Mouse (Mus musculus) layer of hippocampus, postnatal 25 days (tissue): ENCODE measurements around the gene Emp1. TPM values are rescaled to one million over a fixed set of nuclear protein-coding genes. Genes with fewer than 3 reads are reported as not detected.

Experiments
- DNase-seq, 2 experiments: peaks; one replicate each; pipeline ENCODE4 v3.0.0; 2022; ENCODE audit warnings: mixed read lengths in 2 of 2, low spot score in 1 of 2; ENCODE audit errors: extremely low spot score in 1 of 2
- total RNA-seq, 2 experiments: library from RNA; stranded (reverse); gene quantifications; 2 replicates each; pipeline ENCODE4 v1.2.3; 2021

Gene Emp1
- total RNA-seq, 2 experiments from 2014 or later: 2.4 to 2.5 TPM

DNA sequence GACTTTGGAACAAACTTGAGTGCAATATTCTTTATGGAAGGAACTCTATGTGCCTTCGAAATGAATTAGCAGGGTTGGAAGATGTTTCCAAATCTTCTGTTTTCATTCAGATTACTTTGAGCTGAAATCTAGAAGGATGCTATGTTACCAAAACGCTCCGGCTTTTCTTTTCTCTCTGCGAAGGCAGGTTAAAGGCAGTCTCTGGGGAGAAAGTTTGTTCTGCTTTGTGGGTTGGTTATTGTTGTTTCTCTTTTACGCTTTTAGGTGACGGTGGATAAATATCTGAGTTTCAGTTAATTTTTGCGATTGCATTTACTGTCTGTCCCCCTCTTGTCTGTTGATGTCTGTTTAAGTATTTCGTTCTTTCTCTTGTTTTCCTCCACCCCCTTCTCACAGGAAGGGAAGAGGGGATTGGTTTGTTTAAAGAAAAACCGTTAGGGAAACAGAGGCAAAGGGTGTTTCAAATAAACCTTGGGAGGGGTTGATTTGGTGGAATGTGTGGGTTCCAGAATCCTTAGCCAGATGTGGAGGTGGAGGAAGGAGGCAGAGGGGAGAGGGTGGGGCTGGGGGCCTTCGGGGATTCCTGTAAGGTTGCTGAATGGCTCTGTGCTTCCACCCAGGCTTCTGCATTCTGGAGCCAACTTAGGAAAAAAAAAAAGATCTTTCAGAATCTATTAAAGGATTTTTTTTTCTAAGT, 1.1 kb downstream of the Emp1 start:
- DNase-seq: no peak

DNA sequence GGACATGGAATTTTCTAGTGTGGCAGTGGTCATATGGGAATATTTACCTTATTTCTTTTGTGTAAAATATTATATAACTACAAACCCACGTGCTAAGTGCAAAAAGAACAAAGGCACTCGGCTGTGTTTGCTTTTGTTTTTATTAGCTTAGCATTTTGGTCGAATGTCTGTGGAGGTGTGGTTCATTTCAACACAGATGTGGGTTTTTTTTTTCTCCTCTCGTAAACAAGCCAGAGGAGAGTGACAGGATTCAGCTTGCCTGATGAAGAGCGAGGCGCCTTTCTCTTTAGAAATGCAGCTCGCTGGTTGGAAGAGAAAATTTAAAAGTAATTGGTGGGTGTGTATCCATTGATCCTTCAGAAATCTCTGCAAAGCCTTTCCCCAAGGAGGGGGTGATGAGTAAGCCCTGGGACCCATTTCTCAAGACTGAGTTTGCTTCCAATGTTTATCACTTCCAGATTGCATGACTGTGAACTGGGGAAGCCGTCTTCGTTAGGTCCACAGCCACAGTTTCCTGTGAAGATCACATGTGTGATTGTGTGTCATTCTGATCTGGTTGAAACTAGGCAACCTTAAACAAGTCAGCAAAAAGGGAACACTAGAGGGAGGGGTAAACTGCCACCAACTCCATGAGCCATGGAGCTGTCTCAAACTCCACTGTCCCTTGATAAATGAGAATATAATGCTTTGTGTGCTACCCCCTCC, 1.8 kb downstream of the Emp1 start:
- no peak for DNase-seq

DNA sequence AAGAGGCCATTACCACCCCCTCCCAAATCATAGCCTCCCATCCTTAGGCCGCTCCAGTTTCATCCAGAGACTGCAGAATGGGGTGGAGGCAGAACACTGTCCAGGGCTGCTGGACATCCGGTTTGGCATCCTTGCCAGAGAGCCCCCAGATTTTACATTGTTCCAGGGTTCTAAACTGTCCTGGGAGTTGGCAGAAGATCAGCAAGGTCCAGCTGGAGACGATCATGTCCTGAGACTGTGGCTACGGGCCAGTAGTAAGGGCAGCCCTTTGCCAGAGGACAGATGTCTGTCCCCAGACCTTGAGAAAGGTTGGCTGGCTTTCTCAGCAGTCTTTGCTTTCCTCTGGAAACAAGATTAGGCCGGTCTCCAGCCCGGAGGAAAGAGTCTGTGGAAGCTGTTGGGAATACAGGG, 2.6 kb downstream of the Emp1 start:
- no peak for DNase-seq

DNA sequence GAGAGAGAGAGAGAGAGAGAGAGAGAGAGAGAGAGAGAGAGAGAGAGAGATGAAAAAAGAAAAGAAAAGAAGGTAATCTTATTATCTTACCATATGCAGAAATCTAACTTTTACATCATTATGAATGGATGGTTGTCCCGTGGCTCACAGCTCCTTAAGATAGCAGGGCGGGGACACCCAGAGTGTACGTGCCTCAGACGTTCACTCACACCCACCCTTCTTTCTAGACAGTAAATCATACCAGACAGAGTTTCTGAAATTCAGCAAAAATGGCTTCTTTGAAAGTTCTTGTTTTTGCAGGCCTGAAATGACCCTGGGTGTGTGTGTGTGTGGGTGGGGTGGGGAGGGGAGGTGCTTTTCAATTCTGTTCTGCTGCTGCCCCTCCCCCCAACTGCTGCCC, 3.3 kb downstream of the Emp1 start:
- DNase-seq: no peak

DNA sequence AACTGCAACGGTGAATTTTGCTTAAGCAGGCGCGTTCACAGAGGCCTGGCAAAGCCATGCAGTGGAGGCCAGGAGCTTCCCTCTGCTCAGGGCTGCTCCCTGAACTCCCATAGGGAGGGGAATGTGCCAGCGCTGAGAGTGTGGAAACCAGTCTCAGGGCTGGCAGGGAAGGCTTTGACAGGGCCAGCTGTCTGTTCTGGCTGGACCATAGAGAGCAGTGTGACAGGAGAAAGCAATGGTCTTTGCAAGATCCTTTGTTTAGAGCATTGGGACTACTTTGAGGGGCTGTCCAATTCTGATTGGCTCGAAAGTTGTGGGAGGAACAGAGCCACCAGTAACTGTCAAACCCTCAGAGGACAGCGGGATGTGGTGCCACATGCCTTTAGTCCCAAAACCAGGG, 5.9 kb downstream of the Emp1 start:
- DNase-seq: no peak

DNA sequence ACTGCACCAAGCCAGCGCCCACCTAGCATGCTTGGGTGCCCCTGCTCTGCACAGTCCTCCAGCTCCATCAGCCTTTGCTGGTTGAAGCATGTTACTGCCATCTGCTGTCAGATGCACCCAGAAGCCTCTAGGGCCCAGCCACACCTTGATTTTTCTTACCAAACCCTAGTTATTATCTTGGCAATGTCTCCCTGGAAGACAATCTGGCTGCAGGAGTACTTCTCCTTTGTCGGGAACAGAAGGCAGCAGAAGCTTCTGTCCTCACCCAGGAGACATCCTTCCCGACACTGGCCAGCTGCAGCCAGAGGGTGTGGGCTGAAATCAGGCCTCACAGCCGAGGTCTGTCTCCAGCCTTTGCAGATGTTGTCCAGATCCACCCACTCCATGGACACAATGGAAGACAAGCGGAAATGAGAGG, 7.2 kb downstream of the Emp1 start:
- DNase-seq: peak in 1 of 2 experiments; percentile 31

DNA sequence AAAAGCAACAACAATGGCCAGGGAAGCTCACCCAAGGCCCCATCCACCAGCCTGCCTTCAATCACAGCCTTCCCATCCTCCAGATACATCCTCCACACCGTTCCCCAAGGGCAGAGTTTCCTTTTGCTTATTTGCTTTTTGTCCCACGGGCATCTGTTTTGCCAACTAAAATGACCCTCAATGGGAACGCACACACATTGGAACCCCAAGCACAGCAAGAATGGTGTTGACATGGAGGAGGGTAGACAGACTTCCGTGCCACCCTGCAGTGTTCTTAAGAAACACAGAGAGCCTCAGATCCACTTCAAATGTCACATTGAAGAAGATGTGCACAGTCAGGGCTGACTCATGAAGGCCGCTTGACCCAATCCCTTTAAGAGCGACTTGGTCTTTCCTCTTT, 8.6 kb downstream of the Emp1 start:
- DNase-seq: no peak

DNA sequence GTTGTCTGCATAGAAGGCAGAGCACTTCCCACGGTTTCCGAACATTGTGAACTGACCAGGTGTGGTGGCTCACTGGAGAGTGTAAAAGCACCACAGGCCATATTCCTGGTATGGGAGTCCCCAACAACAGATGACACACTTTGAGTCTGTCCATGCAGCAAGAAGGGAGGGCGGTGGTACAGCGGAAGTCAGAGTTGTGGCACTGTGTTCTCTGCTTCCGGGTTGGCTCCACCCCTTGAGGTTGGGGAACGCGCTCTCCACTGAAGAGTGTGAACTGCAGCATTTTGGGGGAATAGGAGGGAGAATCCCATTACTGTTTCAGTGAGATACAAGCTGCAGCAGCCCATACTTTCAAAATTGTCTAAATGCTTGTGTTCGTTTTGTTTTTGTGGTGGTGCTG, 11.0 kb downstream of the Emp1 start:
- no peak for DNase-seq

DNA sequence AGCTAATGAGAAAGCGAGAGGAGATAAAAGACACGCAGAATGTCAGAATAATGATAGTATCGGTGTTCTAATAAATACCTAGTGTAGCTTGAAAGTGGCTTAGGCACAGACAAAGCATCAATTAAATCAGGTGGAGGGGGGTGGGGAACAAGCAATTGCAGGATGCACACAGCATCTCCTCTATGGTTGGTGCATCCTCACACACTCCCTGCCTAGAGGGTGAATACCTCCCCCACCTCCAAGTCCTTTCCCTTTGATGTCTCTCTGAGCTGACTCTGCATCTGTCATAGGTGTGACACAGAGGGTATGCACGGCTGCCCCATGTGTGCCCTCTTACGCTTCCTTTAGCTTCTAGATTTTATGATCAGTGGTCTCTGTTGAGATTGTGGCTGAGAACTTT, 13.5 kb downstream of the Emp1 start:
- no peak for DNase-seq

DNA sequence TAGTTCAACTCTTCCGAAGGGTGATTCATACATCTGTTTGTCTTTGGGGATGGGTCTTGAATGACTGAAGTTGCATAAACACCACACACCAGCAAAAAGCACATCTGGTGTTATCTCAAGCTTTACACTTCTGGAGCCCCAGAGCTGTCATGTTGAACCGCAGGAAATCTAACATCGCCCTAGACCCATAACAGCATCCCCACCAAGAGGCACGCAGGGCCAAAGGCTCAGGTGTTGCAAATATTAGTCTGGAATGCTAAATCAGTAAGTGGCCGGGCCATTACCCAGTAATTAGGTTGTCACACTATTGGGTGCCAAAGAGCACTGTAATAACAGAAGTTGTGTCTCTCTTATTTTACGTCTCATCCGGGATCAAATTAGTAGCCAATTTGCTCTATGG, 13.9 kb downstream of the Emp1 start:
- DNase-seq: no peak

DNA sequence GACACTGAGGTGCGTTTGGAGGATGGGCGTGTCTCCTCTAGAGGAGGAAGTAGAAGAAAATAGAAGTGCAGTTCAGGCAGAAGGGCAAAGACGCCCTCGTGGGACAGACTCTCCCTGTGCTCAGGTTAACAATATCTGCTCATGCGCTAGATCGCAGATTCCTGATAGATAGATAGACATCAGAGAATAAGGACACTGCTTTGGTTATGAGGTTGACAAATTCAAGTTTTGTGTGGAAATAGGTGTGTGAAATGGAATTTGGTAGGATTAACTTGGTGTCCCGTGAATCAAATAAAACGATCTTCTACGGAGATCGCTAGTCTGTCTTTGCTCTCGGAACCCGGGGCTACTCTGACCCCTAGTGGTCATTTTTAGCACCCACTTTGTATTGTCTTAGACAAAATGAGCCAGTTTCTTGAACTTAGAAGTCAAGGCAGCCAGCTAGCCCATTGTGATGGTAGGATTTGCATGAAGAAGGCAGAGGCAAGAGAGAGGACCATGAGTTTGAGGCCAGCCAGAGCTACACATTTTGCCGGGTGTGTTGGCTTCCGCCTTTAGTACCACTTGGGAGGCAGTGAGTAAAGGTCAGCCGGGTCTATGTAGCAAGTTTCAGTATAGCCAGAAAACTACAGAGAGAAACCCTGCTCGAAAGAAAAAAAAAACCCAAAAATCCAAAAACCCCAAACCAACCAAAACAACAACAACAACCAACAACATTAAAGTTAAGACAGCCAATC, 15.4 kb downstream of the Emp1 start:
- DNase-seq: peak in 1 of 2 experiments; percentile 60

DNA sequence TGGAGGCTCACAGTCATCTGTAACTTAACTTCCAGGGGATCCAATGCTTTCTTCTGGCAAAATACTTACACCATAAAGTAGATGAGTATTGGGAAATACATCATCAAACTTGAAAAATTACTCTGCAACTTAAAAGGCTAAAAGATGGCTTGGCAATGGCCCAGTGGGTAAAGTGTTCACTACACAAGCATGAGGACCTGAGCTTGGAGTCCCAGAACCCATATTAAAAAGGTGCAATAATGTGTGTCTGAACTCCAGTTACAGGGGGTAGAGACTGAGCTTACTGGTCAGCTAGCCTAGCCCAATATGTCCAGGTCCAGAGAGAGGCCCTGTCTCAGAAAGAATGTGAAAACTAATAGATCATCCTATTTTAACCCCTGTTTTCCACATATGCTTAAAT, 21.6 kb downstream of the Emp1 start:
- no peak for DNase-seq

DNA sequence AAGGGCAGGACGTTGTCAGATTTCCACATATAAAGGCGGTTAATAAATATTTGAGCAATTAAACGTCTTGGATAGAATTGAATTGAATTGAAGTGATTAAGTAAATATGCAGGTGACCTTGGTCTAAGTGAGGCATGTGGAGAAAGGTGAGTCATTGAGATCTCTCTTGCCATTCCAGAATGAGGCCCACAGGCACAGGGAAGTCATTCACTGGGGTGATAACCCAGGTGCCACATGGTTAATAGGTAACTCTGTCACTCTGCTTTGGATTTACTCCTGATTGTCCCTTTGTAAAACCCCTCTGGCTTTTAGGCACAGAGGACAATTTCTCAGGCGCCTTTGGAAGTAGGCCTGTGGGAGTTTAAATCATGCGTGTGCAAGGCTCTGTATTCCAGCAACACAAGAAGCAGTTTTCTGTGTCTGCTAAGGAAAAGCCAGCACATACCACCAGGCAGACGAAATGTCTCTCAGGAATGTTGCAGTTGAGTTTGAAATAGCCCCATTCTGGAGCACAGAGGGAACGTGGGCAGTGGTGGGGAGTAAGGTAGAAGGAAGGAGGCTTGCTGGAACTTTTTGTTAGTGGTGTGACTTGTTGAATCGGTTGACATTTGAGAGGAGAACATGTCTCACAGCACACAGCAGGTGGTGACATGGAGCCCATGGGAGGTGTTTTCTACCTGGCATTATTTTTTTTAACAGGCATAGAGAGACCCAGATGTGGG, 23.6 kb downstream of the Emp1 start:
- DNase-seq: no peak

DNA sequence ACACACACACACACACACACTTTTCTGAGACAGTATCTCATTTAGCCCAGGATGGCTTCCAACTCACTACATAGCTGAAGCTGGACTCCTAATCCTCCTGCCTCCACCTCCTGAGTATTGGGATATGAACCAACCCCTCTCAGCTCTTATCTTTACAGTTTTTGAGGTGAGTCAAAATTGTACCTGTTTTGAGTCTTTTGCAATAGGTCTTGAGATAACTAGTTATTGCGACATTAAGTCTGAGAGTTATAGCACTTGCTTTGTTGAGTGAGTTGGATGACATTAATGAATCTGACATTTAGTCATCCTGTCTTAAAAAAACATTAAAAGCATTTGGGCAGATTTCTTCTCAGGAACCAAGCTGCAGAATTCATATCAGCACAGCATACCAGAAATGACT, 25.3 kb downstream of the Emp1 start:
- no peak for DNase-seq

DNA sequence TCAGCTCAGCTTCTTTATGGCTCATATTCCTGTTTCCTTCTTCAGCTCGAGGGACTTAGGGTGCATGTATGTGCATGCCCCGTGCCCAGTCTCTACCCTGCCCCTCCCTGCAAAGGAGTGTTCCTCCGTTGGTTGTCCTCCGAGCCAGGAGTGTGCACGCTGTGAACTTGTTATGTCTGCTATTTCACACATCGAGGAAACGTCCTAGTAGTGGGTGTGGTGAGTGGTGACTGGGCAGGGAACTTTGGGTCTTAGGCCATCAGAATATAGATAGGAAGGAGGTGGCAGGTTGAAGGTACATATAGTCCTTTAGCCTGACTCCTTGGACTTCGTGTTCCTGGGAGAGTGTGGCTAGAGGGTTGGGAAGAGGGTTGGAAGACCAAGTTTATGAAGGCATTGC, 26.4 kb downstream of the Emp1 start:
- no peak for DNase-seq

DNA sequence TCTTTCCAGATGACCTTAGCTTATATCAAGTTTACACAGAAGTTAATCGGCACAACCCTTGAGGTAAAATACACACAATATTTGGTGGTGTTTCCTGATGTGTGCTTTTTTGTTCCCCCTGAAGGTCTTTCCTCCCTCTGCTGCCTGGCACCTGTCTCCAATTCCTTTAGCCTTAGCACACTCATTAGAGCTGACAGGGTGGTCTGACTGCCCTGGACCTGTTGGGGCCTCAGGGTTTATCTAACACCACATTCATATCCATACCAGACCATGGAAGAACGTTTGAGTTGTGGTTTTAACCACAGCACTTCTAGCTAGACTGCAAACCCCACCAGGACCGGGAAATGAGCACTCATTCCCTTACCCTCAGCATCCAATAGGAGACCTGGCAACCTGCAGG, 28.1 kb downstream of the Emp1 start:
- DNase-seq: no peak

DNA sequence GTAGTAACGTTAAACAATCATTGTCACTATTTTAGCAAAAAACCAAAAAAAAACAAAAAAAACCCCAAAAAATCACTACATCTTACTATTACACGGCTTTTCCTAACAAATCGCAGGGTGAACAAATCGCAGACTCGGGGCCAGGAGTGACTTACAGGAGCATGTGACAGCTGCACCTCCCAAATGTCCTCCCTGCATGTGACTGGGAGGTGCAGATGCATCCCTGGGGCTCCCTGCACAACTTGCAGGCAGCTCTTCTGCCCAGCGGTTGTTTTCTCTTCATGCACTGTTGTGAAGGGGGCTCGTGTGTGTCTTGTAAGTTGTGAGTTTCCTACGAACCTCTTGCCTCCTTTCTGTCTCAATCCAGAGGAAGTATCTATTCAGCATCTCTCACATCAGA, 33.0 kb downstream of the Emp1 start:
- DNase-seq: no peak

DNA sequence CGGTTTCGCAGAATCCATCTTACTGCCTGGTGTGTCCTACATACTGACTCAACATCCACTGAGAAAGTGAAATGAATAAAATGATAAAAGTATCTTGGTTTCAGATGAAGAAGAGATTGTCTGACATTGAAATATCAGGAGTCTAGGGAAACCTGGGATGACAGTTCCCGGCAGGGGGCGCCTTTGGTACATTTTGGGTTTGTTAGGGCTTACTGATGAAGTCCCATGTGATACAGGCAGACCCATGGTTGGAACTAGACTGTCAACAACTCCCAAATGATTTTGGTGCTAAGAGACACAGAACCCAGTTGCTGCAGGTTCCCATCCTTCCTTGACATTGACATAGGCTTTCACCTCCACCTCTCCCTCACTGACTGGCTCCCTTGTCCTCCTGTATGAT, 34.7 kb downstream of the Emp1 start:
- no peak for DNase-seq

DNA sequence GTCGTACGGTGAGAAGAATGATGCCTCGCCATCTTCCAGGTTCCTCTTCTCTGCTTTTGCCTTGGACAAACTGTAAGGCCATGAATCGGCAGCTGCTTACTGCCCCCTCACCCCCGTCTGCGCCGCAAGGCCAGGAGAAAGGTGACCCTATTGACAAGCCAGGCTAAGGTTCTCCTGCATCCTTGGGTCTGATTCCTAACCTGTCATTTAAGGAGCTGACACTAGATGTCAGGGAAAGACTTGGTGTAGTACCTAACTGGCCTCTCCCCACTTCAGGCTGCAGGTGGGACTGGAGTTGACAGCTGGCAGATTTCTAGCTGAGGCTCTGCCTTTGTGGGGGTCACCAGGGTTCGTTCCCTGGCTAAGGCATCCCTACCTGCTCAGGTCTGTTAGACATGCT, 35.4 kb downstream of the Emp1 start:
- no peak for DNase-seq

DNA sequence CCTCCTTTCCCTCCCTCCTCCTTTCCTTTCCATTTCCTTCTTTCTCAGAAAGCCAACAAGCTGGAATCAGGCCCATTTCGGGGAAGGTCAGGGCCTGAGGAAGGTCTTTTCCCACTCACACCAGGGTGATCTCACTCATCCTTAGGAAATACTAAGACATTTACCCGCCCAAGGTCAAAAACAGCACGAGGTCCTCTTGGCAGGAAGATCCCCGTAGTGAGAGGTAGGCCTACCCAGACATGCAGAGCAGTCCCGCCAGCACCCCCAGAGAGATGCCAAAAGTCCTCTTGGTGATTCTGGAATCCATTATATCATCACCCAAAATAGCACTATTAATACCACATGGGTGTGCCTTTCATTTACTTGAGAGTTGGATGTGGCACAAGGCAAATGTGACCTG, 36.5 kb downstream of the Emp1 start:
- no peak for DNase-seq

DNA sequence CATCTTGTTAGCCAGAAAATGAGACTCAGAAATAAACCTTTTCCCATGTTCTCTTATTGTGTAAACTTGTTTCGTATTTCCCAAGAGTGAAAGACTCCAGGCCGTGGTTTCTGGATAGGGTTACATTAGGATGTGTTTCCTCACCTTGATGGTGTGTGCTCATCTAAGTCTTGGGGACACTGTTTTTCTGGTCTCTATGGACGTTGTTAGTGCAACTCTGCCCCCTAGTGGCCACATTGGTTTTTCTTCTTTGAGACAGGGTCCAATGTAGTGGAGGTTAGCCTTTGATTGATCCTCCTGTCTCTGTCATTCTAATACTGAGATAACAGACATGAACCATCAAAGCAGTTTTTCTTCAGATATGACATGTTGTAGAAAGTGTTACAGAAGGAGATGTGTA, 38.0 kb downstream of the Emp1 start:
- peak; percentile 49 to 90 for DNase-seq
